Mouse (Mus musculus) bone marrow, adult 2 months (tissue): Measurements from ENCODE around the gene Acap2. TPM values are rescaled to one million over a fixed set of nuclear protein-coding genes. Genes with fewer than 3 reads are reported as not detected.

Experiments used
- H3K27ac ChIP-seq: fragments of 200-500 bp; 2 replicates; pipeline ENCODE4 v1.5.1; 2012; ENCODE audit warnings: low read depth, mild to moderate bottlenecking, control low read depth, inconsistent platforms, low read length; ENCODE audit not compliant: control insufficient read depth, poor library complexity, insufficient read depth
- H3K4me1 ChIP-seq: fragments of 200-500 bp; 2 replicates; pipeline ENCODE4 v1.6.1; 2011; ENCODE audit warnings: low read length; ENCODE audit not compliant: control insufficient read depth, insufficient read depth
- H3K4me3 ChIP-seq: fragments of 200-500 bp; replicated peaks from 2 replicates; pipeline ENCODE3; 2011; ENCODE audit warnings: mild to moderate bottlenecking, low read depth, low read length, control low read depth; ENCODE audit not compliant: control insufficient read depth
- CTCF ChIP-seq: fragments of 200-500 bp; IDR thresholded peaks from 2 replicates; pipeline ENCODE4 v1.5.1; 2011; ENCODE audit warnings: low read length, control low read depth; ENCODE audit not compliant: control insufficient read depth, insufficient read depth
- POLR2A ChIP-seq: fragments of 200-500 bp; IDR thresholded peaks from 2 replicates; pipeline ENCODE4 v1.6.1; 2011; ENCODE audit warnings: low read depth, mild to moderate bottlenecking, control low read depth, low read length, borderline replicate concordance; ENCODE audit not compliant: control insufficient read depth
- WGBS: fragments of 180-500 bp; shearing (Covaris S2); methylation state at CpG from one replicate; pipeline ENCODE4 v1.1.7; 2018; 5-methylcytosine and 5-hydroxymethylcytosine counted together
- polyA plus RNA-seq: library from polyadenylated mRNA; stranded (reverse); fragments of >200 nt; gene quantifications from 2 replicates; pipeline ENCODE4 v1.2.4, GENCODE M21; 2011; ENCODE audit warnings: low replicate concordance; ENCODE audit not compliant: missing spikeins, insufficient read depth, insufficient read length

The Acap2 gene
- polyA plus RNA-seq, 1 experiment, result 13.5 TPM

GRCm38 (mm10) chr16:31160486-31160885 is 40.6 kb downstream of the Acap2 start:
- WGBS, result 71% methylated on average over 6 of the region's 6 CpGs
- no peak overlapping the region for H3K4me3 ChIP-seq
- no peak for TF ChIP-seq POLR2A
- TF ChIP-seq CTCF, result no peak
- H3K4me1 ChIP-seq, result no peaks in the 10 kb centered on the region; the same call in 1 of the 2 replicates
- H3K27ac ChIP-seq, result no peak overlapping the region

GRCm38 (mm10) chr16:31159491-31159890 is 41.6 kb downstream of the Acap2 start:
- TF ChIP-seq CTCF (no peak), POLR2A (no peak)
- Histone ChIP-seq H3K27ac (no peak overlapping the region), H3K4me3 (no peak overlapping the region), H3K4me1 (no peaks in the 10 kb centered on the region)
- WGBS, result 79% methylated on average over 2 of the region's 2 CpGs

- no peak for TF ChIP-seq POLR2A
- Histone ChIP-seq H3K27ac (no peak overlapping the region), H3K4me1 (no peaks in the 10 kb centered on the region), H3K4me3 (no peak overlapping the region)
- 88% methylated on average over 4 of the region's 4 CpGs for WGBS
Observed at GRCm38 (mm10) chr16:31149841-31150240, 51.2 kb downstream of the Acap2 start.

GRCm38 (mm10) chr16:31148891-31149290 is 52.2 kb downstream of the Acap2 start:
- H3K27ac ChIP-seq, result no peak overlapping the region
- TF ChIP-seq POLR2A (no peak), CTCF (no peak)
- H3K4me1 ChIP-seq, result no peaks in the 10 kb centered on the region
- 86% methylated on average over 6 of the region's 6 CpGs for whole genome bisulfite sequencing
- H3K4me3 ChIP-seq, result no peak overlapping the region

GRCm38 (mm10) chr16:31147766-31148165 is 53.3 kb downstream of the Acap2 start:
- Histone ChIP-seq H3K4me3 (no peak overlapping the region), H3K4me1 (no peaks in the 10 kb centered on the region), H3K27ac (no peak overlapping the region)
- 82% methylated on average over 6 of the region's 6 CpGs for WGBS
- TF ChIP-seq POLR2A (no peak), CTCF (no peak)

- H3K4me1 ChIP-seq, result no peaks in the 10 kb centered on the region
- WGBS, result 86% methylated on average over 6 of the region's 6 CpGs
- no peak overlapping the region; the same call in 1 of the 2 replicates for H3K27ac ChIP-seq
- no peak overlapping the region for H3K4me3 ChIP-seq
- TF ChIP-seq POLR2A (no peak), CTCF (no peak)
Observed at GRCm38 (mm10) chr16:31141916-31142315, 59.1 kb downstream of the Acap2 start.

- no peak overlapping the region for H3K27ac ChIP-seq
- no peaks in the 10 kb centered on the region for H3K4me1 ChIP-seq
- H3K4me3 ChIP-seq, result no peak overlapping the region
- 42% methylated on average over 13 of the region's 13 CpGs for WGBS
- no peak for TF ChIP-seq POLR2A
- no peak for TF ChIP-seq CTCF
Observed at GRCm38 (mm10) chr16:31136616-31137253, 64.3 kb downstream of the Acap2 start.

GRCm38 (mm10) chr16:31135519-31135918 is 65.5 kb downstream of the Acap2 start:
- 78% methylated on average over 8 of the region's 8 CpGs for WGBS
- no peak for TF ChIP-seq POLR2A
- Histone ChIP-seq H3K4me1 (no peaks in the 10 kb centered on the region), H3K27ac (no peak overlapping the region), H3K4me3 (no peak overlapping the region)

GRCm38 (mm10) chr16:31131531-31131930 is 69.5 kb downstream of the Acap2 start:
- WGBS, result 81% methylated on average over 5 of the region's 5 CpGs
- Histone ChIP-seq H3K27ac (no peak overlapping the region), H3K4me1 (no peaks in the 10 kb centered on the region), H3K4me3 (no peak overlapping the region)
- TF ChIP-seq POLR2A, result no peak
- no peak for TF ChIP-seq CTCF
